Mouse (Mus musculus) bone marrow, adult 2 months (tissue): Measurements from ENCODE around the gene 4931406P16Rik. TPM values are rescaled to one million over a fixed set of nuclear protein-coding genes. Genes with fewer than 3 reads are reported as not detected.

ENCODE experiments used
- H3K27ac ChIP-seq: fragments of 200-500 bp; 2 replicates; pipeline ENCODE4 v1.5.1; 2012; ENCODE audit warnings: low read depth, mild to moderate bottlenecking, control low read depth, inconsistent platforms, low read length; ENCODE audit not compliant: control insufficient read depth, poor library complexity, insufficient read depth
- H3K4me1 ChIP-seq: fragments of 200-500 bp; 2 replicates; pipeline ENCODE4 v1.6.1; 2011; ENCODE audit warnings: low read length; ENCODE audit not compliant: control insufficient read depth, insufficient read depth
- H3K4me3 ChIP-seq: fragments of 200-500 bp; replicated peaks from 2 replicates; pipeline ENCODE3; 2011; ENCODE audit warnings: mild to moderate bottlenecking, low read depth, low read length, control low read depth; ENCODE audit not compliant: control insufficient read depth
- CTCF ChIP-seq: fragments of 200-500 bp; IDR thresholded peaks from 2 replicates; pipeline ENCODE4 v1.5.1; 2011; ENCODE audit warnings: low read length, control low read depth; ENCODE audit not compliant: control insufficient read depth, insufficient read depth
- POLR2A ChIP-seq: fragments of 200-500 bp; IDR thresholded peaks from 2 replicates; pipeline ENCODE4 v1.6.1; 2011; ENCODE audit warnings: low read depth, mild to moderate bottlenecking, control low read depth, low read length, borderline replicate concordance; ENCODE audit not compliant: control insufficient read depth
- whole genome bisulfite sequencing: fragments of 180-500 bp; shearing (Covaris S2); methylation state at CpG from one replicate; pipeline ENCODE4 v1.1.7; 2018; 5-methylcytosine and 5-hydroxymethylcytosine counted together
- polyA plus RNA-seq: library from polyadenylated mRNA; stranded (reverse); fragments of >200 nt; gene quantifications from 2 replicates; pipeline ENCODE4 v1.2.4, GENCODE M21; 2011; ENCODE audit warnings: low replicate concordance; ENCODE audit not compliant: missing spikeins, insufficient read depth, insufficient read length

Gene 4931406P16Rik
- polyA plus RNA-seq, 1 experiment = 13.3 TPM

- TF ChIP-seq CTCF (no peak), POLR2A (no peak)
- H3K4me1 ChIP-seq = peaks cover 2% of the 10 kb centered on the region; the same call in 1 of the 2 replicates
- H3K4me3 ChIP-seq = no peak overlapping the region
- H3K27ac ChIP-seq = no peak overlapping the region
- 16% methylated on average over 3 of the region's 3 CpGs for WGBS
Observed at GRCm38 (mm10) chr7:34255137-34255536, 58.2 kb downstream of the 4931406P16Rik start.

- 38% methylated on average over 2 of the region's 2 CpGs for WGBS
- Histone ChIP-seq H3K4me1 (peaks cover 2% of the 10 kb centered on the region; the same call in 1 of the 2 replicates), H3K27ac (no peak overlapping the region), H3K4me3 (no peak overlapping the region)
- no peak for TF ChIP-seq CTCF
- no peak for TF ChIP-seq POLR2A
Observed at GRCm38 (mm10) chr7:34252030-34252429, 61.3 kb downstream of the 4931406P16Rik start.

GRCm38 (mm10) chr7:34250738-34251137 is 62.6 kb downstream of the 4931406P16Rik start, which contains the start of gene Gm6096:
Gene Gm6096 (plus strand): TSS chr7:34251038.
- H3K27ac ChIP-seq = no peak within 1 kb of the TSS
- TF ChIP-seq CTCF = no peak
- no peak for TF ChIP-seq POLR2A
- 83% methylated on average over 7 of the region's 7 CpGs for WGBS
- H3K4me3 ChIP-seq = no peak within 1 kb of the TSS
- no peaks in the 10 kb centered on the region; the same call in 1 of the 2 replicates for H3K4me1 ChIP-seq

- H3K27ac ChIP-seq = no peak overlapping the region
- no peaks in the 10 kb centered on the region for H3K4me1 ChIP-seq
- no peak for TF ChIP-seq POLR2A
- no peak for TF ChIP-seq CTCF
- no peak overlapping the region for H3K4me3 ChIP-seq
- WGBS = 89% methylated on average over 3 of the region's 3 CpGs
Observed at GRCm38 (mm10) chr7:34246870-34247499, 66.4 kb downstream of the 4931406P16Rik start.

GRCm38 (mm10) chr7:34242176-34242575 is 71.2 kb downstream of the 4931406P16Rik start:
- no peak for TF ChIP-seq CTCF
- H3K4me1 ChIP-seq = no peaks in the 10 kb centered on the region
- H3K27ac ChIP-seq = no peak overlapping the region; the same call in 1 of the 2 replicates
- H3K4me3 ChIP-seq = no peak overlapping the region
- WGBS = 92% methylated on average over 11 of the region's 11 CpGs

GRCm38 (mm10) chr7:34238086-34238485 is 75.3 kb downstream of the 4931406P16Rik start:
- 64% methylated on average over 5 of the region's 5 CpGs for WGBS
- H3K27ac ChIP-seq = no peak overlapping the region
- peaks cover 2% of the 10 kb centered on the region; the same call in 1 of the 2 replicates for H3K4me1 ChIP-seq
- no peak overlapping the region for H3K4me3 ChIP-seq
- TF ChIP-seq CTCF (no peak), POLR2A (no peak)

- WGBS = 83% methylated on average over 5 of the region's 5 CpGs
Observed at GRCm38 (mm10) chr7:34235602-34236001, 77.7 kb downstream of the 4931406P16Rik start.

GRCm38 (mm10) chr7:34234610-34235561 is 78.5 kb downstream of the 4931406P16Rik start:
- Histone ChIP-seq H3K4me3 (peak overlapping the region; percentile 77), H3K27ac (no peak overlapping the region), H3K4me1 (peaks cover 2% of the 10 kb centered on the region; the same call in 1 of the 2 replicates)
- TF ChIP-seq POLR2A = no peak
- TF ChIP-seq CTCF = no peak
- WGBS = 1% methylated on average over 17 of the region's 17 CpGs

More at GRCm38 (mm10) chr7:34235602-34236001, 77.7 kb downstream of the 4931406P16Rik start:
- Histone ChIP-seq H3K4me3 (no peak overlapping the region), H3K27ac (no peak overlapping the region), H3K4me1 (peaks cover 2% of the 10 kb centered on the region; the same call in 1 of the 2 replicates)
- TF ChIP-seq CTCF (no peak), POLR2A (no peak)
